Mouse (Mus musculus) liver, adult 2 months (tissue): ENCODE data around the gene Gm17334.

Experiments used
- CTCF ChIP-seq: fragments of 200-500 bp; IDR thresholded peaks from 2 replicates; pipeline ENCODE4 v1.5.1; 2011; ENCODE audit warnings: low read depth, low read length, control low read depth
- POLR2A ChIP-seq: fragments of 200-500 bp; IDR thresholded peaks from 2 replicates; pipeline ENCODE4 v1.6.1; 2011; ENCODE audit warnings: low read length, control low read depth; ENCODE audit not compliant: insufficient read depth; ENCODE audit errors: extremely low read depth

DNA sequence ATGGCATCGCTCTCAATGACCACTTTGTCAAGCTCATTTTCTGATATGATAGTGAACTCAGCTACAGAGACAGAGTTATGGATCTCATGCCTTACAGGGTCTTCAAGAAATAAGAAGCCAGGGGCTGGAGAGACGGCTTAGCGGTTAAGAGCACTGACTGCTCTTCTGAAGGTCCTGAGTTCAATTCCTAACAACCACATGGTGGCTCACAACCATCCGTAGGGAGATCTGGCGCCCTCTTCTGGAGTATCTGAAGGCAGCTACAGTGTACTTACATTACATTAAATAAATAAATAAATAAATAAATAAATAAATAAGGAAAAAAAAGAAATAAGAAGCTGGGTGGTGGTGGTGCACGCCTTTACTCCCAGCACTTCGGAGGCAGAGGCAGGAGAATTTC is 39.2 kb downstream of the Gm17334 start:
- TF ChIP-seq CTCF (no peak; the same call in 1 of the 2 replicates), POLR2A (no peak)
